ENCODE assay signal across 8 mouse cellular contexts in the genomic region with DNA sequence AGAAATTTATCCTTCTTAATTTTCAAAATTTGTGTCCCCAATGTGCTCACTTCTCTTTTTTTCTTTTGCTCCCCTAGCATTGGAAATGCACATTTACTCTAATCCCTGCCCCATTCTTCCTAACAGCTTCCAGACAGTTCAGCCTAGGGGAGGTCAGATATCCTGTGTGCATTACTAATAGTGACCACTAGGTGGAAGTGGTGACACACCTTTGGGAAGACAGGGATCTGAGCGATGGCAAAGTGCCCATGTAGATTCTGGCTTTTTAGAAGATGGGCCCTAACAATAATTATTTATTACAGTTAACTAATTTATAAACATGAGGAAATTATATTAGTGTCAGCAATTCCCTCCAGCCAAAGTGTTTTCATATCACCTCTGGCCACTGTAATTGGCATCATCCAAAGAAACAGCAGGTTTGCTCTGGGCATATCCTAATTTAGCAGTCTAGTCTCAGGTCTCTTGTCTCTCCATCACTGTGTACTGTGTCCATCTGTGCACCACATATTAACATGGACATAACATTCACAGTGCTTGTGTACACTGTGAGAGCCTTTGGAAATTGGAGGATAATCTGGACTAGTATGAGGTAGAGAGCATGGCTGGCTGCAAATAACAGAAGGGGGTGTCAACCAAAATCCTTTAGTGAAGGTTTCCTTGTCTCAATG. TPM values are rescaled to one million over a fixed set of nuclear protein-coding genes. Genes with fewer than 3 reads are reported as not detected.
DNase-seq lines count a peak whose midpoint lies in the region; ATAC-seq and TF ChIP-seq lines count a peak whose summit lies in the region.

No protein-coding gene starts in this region.

- 6% methylated on average over 1 of the region's 1 CpGs for WGBS in limb, embryonic 14.5 days
- WGBS in midbrain, postnatal 0 days: 7% methylated on average over 1 of the region's 1 CpGs

- H3K4me2 ChIP-seq in limb, embryonic 14.5 days (replicated peaks; ENCODE audit: low read depth, low read length, severe bottlenecking): no peak overlapping the region
- H3K4me2 ChIP-seq in midbrain, postnatal 0 days (ENCODE audit: low read depth, low read length, poor library complexity, severe bottlenecking): no peak overlapping the region

- H3K36me3 ChIP-seq in limb, embryonic 14.5 days (ENCODE audit: control insufficient read depth, insufficient read depth, low read length): no peaks in the 10 kb centered on the region
- H3K36me3 ChIP-seq in midbrain, postnatal 0 days (ENCODE audit: insufficient read depth, low read length): no peaks in the 10 kb centered on the region

- no peaks in the 10 kb centered on the region for H3K4me1 ChIP-seq in limb, embryonic 14.5 days (ENCODE audit: control insufficient read depth, insufficient read depth, low read length)
- H3K4me1 ChIP-seq in midbrain, postnatal 0 days (ENCODE audit: insufficient read depth, low read length): no peaks in the 10 kb centered on the region

- peak; percentile 75 for ATAC-seq in CD4-positive, CD25-positive, alpha-beta regulatory T cell, adult 4 months
- ATAC-seq in limb, embryonic 14.5 days (ENCODE audit: low FRiP score, low read depth): peak; percentile 62; the same call in 1 of the 2 replicates
- ATAC-seq in midbrain, postnatal 0 days (ENCODE audit: low FRiP score): peak; percentile 89

- peak; percentile 26 for DNase-seq in WW6 (ENCODE audit: low read depth, low spot score)
- peak; percentile 30 to 62 for DNase-seq in cerebellum, postnatal 36 days
- DNase-seq in gastrocnemius, postnatal 14 days: peak; percentile 12
- peak; percentile 76 for DNase-seq in kidney, adult 9 months
- peak; percentile 68 for DNase-seq in limb, embryonic 14.5 days (ENCODE audit: low spot score)
- DNase-seq in midbrain, postnatal 0 days (ENCODE audit: low spot score): peak; percentile 87
- DNase-seq in urinary bladder, postnatal 36 days (ENCODE audit: low spot score in 2 of 2): peak; percentile 9 to 20

- no peaks in the 10 kb centered on the region for H3K9me3 ChIP-seq in limb, embryonic 14.5 days (ENCODE audit: control insufficient read depth, low read length)
- H3K9me3 ChIP-seq in midbrain, postnatal 0 days (ENCODE audit: low read length): no peaks in the 10 kb centered on the region

- intact Hi-C loops in gastrocnemius, postnatal 14 days (cut with DNase I; ENCODE audit: low total_unique reads): loop anchor here (5.0 kb wide), 1 partner anchor 820 kb away; no protein-coding TSS in a partner anchor

- peak; percentile 96 for TF ChIP-seq CTCF in midbrain, postnatal 0 days (IDR thresholded peaks at IDR 0.05)

- H3K27me3 ChIP-seq in limb, embryonic 14.5 days (ENCODE audit: control insufficient read depth, insufficient read depth, low read length): no peaks in the 10 kb centered on the region
- no peaks in the 10 kb centered on the region for H3K27me3 ChIP-seq in midbrain, postnatal 0 days (ENCODE audit: insufficient read depth, low read length)

- no peak overlapping the region for H3K9ac ChIP-seq in limb, embryonic 14.5 days (ENCODE audit: low read depth, low read length, severe bottlenecking)
- H3K9ac ChIP-seq in midbrain, postnatal 0 days (replicated peaks; ENCODE audit: low read length, poor library complexity, severe bottlenecking): no peak overlapping the region

- no peak for TF ChIP-seq POLR2A in limb, embryonic 14.5 days (IDR thresholded peaks at IDR 0.05; ENCODE audit: borderline replicate concordance, extremely low read depth, insufficient read depth, insufficient read length)

- H3K4me3 ChIP-seq in limb, embryonic 14.5 days (replicated peaks; ENCODE audit: low read length): no peak overlapping the region
- no peak overlapping the region for H3K4me3 ChIP-seq in midbrain, postnatal 0 days (ENCODE audit: low read depth, low read length)

- no peak overlapping the region for H3K27ac ChIP-seq in limb, embryonic 14.5 days (replicated peaks; ENCODE audit: low read depth, low read length)
- no peak overlapping the region for H3K27ac ChIP-seq in midbrain, postnatal 0 days (ENCODE audit: low read depth, low read length)

RNA-seq across cellular contexts. Expression of gene Olfr459, which starts 13.1 kb away (rescaled TPM):
- polyA plus RNA-seq in CD4-positive, CD25-positive, alpha-beta regulatory T cell, adult 4 months (2017; shearing (Covaris generic)): under 1 TPM in 1 of 2 experiments, not detected in 1; 0.15 TPM
- total RNA-seq in gastrocnemius, postnatal 14 days (2021): not detected
- polyA plus RNA-seq in limb, embryonic 14.5 days (2012; rRNA removed): not detected in 2 replicates
- not detected in 2 replicates for polyA plus RNA-seq in limb, embryonic 14.5 days (2014; fragmentation: Nextera tagmentation; extraction: Ambion mirVana)
- not detected in 2 replicates for total RNA-seq in midbrain, postnatal 0 days (2014; rRNA removed)
- not detected in 2 replicates for polyA plus RNA-seq in midbrain, postnatal 0 days (2015; fragmentation: Nextera tagmentation; extraction: Ambion mirVana)

RNA-seq across cellular contexts. Expression of gene Kel, which starts 57.7 kb away (rescaled TPM):
- polyA plus RNA-seq in CD4-positive, CD25-positive, alpha-beta regulatory T cell, adult 4 months (2017; shearing (Covaris generic)): not detected
- not detected for total RNA-seq in gastrocnemius, postnatal 14 days (2021)
- polyA plus RNA-seq in limb, embryonic 14.5 days (2012; rRNA removed): 1.6 and 2.5 TPM in 2 replicates
- 0.43 and 0.56 TPM in 2 replicates for polyA plus RNA-seq in limb, embryonic 14.5 days (2014; fragmentation: Nextera tagmentation; extraction: Ambion mirVana)
- total RNA-seq in midbrain, postnatal 0 days (2014; rRNA removed): 0.24 TPM in 1 of 2 replicates, not detected in the other
- polyA plus RNA-seq in midbrain, postnatal 0 days (2015; fragmentation: Nextera tagmentation; extraction: Ambion mirVana): 0.22 TPM in 1 of 2 replicates, not detected in the other

Comparison
In these comparisons a context has a peak if more than half of its experiments do, and no peak if none do; other contexts are left out.
1. DNase-seq: peak in every context shown above with its lines; median percentile 87 in midbrain, postnatal 0 days; 76 in kidney, adult 9 months; 68 in limb, embryonic 14.5 days; 46 in cerebellum, postnatal 36 days; 26 in WW6; 14 in urinary bladder, postnatal 36 days; 12 in gastrocnemius, postnatal 14 days.